Mouse (Mus musculus): ENCODE results near the gene Tmem104.

Gene Tmem104

GRCm38 (mm10) chr11:115231168-115231915 lies 44.1 kb downstream of the Tmem104 start:
- no peak for DNase-seq (ENCODE audit: low read depth, low spot score)

- DNase-seq (ENCODE audit: low read depth, low spot score), result peak; percentile 34
These were observed 44.6 kb downstream of the Tmem104 start for GRCm38 (mm10) chr11:115231924-115232323.

DNA sequence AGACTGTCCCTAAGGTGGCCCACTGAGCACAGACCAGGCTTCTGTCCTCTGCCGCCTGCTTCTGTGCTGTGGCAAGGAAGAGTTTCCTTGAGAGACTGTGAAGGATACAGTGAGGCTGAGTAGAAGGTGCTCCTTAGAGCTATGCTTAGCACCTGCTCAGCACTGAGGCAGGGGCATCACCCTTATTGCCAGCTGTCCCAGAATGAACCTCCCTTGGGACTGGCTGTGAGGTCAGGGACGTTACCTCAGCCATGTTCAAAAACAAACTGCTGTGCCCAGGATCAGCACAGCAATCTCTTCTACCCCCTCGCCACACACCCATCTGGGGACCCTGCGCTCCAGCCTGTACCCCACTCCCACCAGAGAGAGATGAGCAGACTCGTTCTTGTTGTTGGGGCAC lies 45.6 kb downstream of the Tmem104 start:
- DNase-seq (ENCODE audit: low read depth, low spot score), result no peak

- no peak for DNase-seq (ENCODE audit: low read depth, low spot score)
These were observed 46.4 kb downstream of the Tmem104 start for GRCm38 (mm10) chr11:115233526-115234290.

- no peak for DNase-seq (ENCODE audit: low read depth, low spot score)
These were observed 47.2 kb downstream of the Tmem104 start for GRCm38 (mm10) chr11:115234320-115235044.

DNA sequence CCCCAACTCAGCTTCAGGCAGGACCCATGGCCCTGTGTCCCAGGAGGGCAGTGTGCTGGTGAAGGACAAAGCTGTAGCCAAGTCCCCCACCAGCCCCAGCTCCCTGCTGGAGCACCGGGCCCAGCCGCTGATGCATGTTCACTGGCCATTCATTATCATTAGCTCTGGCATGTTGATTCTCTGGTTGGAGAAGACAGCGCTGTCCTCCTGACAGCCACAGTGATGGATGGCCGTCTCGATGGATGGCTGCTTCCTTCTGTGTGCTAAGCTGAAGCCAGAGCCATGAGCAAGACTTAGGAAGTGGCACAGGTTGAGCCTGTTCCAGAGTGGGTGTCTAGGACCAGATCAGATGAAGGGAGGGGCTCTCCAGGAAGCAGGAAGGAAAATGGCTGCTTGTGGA lies 49.3 kb downstream of the Tmem104 start:
- no peak for DNase-seq (ENCODE audit: low read depth, low spot score)

- no peak for DNase-seq (ENCODE audit: low read depth, low spot score)
These were observed 54.1 kb downstream of the Tmem104 start for GRCm38 (mm10) chr11:115241402-115241801.

- DNase-seq (ENCODE audit: low read depth, low spot score), result no peak
These were observed 55.5 kb downstream of the Tmem104 start for GRCm38 (mm10) chr11:115242746-115243145.

- no peak for DNase-seq (ENCODE audit: low read depth, low spot score)
These were observed 56.5 kb downstream of the Tmem104 start for GRCm38 (mm10) chr11:115243783-115244182.

- DNase-seq (ENCODE audit: low read depth, low spot score), result no peak
These were observed 57.6 kb downstream of the Tmem104 start for GRCm38 (mm10) chr11:115244840-115245239.

DNA sequence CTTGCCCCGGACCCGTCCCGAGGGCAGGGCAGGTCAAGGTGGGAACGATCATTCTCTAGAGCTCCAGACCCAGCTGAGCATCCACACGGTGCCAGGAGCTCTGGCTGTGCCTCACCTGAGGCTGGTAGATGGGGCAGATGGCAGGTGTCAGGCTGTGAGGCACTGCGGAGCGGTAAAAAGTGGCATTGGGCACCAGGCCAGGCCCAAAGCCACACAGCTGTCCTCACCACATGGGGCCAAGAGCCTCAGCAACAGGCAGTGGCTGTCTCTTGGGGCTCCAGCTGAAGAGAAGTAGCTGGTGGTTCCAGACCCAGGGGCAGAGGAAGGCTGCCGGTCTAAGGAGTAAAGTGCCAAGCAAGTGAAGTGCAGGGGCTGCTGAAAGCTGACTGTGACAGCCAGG lies 59.1 kb downstream of the Tmem104 start:
- DNase-seq (ENCODE audit: low read depth, low spot score), result no peak

- no peak for DNase-seq (ENCODE audit: low read depth, low spot score)
These were observed 60.0 kb downstream of the Tmem104 start for GRCm38 (mm10) chr11:115247240-115247639.

- DNase-seq (ENCODE audit: low read depth, low spot score), result no peak
These were observed 60.7 kb downstream of the Tmem104 start for GRCm38 (mm10) chr11:115247945-115248344.

DNA sequence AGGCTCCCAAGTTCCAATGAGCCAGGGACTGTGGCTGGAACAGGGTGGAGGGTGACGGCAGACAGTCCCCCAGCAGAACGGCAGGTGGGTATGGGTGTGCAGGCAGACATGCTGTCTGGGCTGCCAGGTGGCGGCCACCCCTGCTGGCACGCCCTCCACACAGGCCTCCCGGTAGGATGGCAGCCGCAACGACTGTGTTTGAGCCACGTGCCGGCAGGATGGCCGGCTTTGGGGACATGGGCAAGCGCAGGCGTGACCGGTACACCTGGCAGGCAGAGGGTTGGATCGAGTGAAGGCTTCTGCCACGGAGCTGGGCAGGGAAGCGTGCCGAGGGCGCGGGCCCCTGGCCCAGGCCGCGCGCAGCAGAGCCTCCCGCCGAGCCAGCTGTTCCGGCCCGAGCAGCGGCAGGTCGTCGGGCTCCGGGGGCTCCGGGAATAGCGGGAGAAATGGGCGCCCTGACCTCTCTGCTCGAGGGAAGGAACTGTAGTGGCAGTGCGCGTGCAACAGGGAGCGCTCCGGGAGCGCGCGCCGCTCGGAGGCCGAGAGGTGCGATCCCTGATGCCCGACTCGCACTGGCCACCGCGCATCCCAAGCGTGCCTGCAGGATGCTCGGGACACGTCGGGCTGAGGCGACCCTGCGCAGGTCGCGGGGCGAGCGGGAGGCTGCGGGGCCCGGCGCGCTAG lies 62.6 kb downstream of the Tmem104 start:
- DNase-seq (ENCODE audit: low read depth, low spot score), result no peak

DNA sequence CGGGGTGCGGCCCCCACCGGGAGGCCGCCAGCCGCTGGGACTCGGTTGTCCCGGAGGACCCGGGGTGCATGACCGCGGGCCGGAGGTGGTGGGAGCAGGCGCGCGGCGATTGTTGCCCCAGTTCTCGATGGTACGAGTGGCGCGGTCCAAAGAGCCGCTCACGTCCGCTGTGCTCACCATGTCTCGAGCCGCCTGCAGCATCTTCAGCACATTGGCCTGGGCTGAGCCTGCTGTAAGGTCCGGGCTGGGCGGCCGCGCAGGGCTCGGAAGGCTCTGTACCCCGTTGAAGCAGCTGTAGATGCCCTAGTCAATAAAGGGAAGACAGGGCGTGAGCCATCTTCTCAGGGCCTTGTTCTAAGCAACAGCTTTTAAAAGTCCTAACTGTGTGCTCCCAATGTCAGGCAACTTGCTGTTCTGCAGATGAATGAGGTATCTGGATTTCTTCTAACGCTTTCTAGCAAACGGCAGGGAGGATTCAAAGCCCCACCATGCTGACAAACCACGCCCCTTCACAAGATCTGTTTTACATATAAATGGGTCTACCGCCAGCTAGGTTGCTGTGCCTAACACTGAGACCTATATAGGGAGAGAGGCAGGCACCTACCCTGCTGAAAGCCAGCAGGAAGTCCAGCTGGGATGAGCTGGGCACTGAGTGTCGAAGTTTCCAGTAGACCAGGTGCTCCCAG lies 63.3 kb downstream of the Tmem104 start:
- no peak for DNase-seq (ENCODE audit: low read depth, low spot score)

GRCm38 (mm10) chr11:115251258-115251657 lies 64.0 kb downstream of the Tmem104 start:
- DNase-seq (ENCODE audit: low read depth, low spot score), result no peak

DNA sequence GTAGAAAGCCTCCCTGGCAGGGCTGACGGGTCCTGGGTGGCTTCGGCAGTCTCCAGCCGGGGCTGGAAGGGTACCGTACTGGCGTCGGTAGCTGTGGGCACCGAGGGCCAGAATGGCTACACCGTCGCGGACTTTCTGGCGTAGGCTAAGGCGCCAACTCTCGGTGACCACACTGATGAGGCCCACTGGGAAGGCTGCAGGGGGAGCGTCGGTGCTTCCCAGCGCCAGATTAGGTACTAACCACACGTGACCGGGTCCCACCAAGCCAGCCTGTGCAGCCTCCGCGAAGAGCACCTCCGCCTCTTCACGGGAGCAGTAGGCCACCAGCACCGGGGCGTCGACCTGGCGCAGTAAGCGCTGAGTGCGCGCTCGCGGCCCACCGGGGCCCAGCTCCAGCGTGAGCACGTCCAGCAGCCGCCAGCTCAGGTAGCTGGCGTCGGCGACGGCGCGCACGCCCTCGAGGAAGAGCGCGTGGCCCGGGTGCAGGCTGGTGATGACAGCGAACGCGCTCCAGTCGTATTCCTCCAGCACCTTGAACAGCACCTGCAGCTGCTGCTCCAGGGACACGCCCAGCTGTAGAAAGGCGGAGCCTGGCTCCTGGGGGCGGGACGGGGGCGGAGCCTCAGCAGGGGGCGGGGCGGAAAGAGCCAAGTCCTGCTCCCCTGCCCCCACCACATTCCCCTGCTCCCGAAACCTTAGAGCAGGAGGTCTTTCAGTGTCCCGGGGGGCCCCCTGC lies 70.7 kb downstream of the Tmem104 start:
- DNase-seq (ENCODE audit: low read depth, low spot score), result no peak

DNA sequence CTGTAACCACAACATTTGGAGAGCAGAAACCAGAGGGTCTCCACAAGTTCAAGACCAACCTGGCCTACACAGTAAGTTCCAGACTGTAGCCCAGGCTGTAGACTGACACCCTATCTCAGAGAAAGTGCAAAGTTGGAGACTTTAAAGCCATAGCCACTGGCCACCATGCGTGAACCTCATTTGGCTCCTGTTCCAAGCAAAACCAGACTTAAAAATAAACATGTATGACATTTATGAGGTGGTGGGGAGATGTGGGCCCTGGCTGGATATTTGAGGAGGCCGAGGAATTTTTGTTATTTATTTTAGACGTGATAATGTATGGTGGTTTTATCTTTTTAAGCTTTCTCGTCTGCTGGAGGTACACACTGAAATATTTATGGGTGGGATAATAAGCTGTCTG lies 71.8 kb downstream of the Tmem104 start:
- DNase-seq (ENCODE audit: low read depth, low spot score), result no peak

- no peak for DNase-seq (ENCODE audit: low read depth, low spot score)
These were observed 75.7 kb downstream of the Tmem104 start for GRCm38 (mm10) chr11:115262954-115263353.

- no peak for DNase-seq (ENCODE audit: low read depth, low spot score)
These were observed 77.0 kb downstream of the Tmem104 start for GRCm38 (mm10) chr11:115264136-115264861.
